Mouse (Mus musculus) right cerebral cortex, postnatal 14 days (tissue): ENCODE measurements around the gene Elob.

Source experiments
- DNase-seq: peaks from one replicate; pipeline ENCODE4 v3.0.0; 2022

The Elob gene

GRCm38 (mm10) chr17:23777141-23777540 lies 51.8 kb downstream of the Elob start:
- no peak for DNase-seq

- no peak for DNase-seq
Measured at GRCm38 (mm10) chr17:23776216-23776615, 52.7 kb downstream of the Elob start.
